Mouse (Mus musculus): ENCODE results near the gene Opn1sw. TPM values are rescaled to one million over a fixed set of nuclear protein-coding genes. Genes with fewer than 3 reads are reported as not detected.

The Opn1sw gene
- total RNA-seq (2021) = under 1 TPM; 0.09 to 0.14 TPM
- long read RNA-seq, experiment 1 = 0 reads
- long read RNA-seq, experiment 2 = 0 reads

DNA sequence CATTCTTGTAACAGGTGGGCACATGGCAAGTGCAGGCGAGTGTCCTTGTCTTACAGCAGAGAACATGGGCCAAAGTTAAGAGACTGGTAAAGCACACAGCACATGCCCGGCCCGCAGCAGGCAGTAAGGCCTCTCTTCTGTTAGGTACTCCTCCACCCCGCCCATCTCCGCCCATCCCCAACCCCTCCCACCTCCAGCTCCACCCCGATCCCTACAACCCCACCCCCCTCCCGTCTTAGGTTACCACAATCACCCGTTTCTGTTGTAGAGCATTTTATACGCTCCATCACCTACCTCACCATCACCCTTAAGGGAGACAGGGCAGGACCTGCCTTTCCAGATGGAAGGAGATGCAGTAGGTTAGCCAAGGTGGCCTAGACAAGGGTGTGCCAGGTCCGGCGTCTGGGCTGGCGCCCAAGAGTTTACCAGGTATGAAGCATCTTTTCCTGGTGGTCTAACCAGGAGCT is at the start of gene Opn1sw:
Gene Opn1sw (minus strand): TSS at position 417 of the 467 bp plus-strand sequence.
- intact Hi-C loops (cut with DNase I; ENCODE audit: low total_unique reads) = no loop called here
- peak; percentile 18 for DNase-seq

DNA sequence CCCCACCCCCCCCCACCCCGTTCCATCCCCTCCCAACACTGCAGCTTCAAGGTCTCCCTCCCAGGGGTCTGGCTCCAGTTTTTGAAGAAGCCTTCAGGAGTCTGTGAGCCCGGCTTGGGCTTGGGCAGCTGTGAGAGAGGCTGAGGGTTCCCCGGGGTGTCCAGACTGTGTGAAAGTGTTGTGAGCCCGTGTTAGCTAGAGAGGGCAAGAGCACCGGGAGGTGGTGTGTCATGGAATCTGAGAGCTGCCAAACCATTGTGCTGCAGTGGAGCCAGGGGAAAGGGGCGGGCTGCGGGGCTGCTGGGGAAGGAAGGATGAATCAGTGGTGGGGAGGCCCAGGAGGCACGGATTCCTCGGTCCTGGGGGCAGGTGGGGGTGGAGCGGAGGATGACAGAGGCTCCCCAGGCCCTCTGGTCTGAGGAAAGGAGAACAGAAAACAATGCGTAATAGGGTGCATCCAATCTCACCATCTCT is 48.2 kb upstream of the Opn1sw start:
- DNase-seq = peak; percentile 84
- intact Hi-C loops (cut with DNase I; ENCODE audit: low total_unique reads) = no loop called here

DNA sequence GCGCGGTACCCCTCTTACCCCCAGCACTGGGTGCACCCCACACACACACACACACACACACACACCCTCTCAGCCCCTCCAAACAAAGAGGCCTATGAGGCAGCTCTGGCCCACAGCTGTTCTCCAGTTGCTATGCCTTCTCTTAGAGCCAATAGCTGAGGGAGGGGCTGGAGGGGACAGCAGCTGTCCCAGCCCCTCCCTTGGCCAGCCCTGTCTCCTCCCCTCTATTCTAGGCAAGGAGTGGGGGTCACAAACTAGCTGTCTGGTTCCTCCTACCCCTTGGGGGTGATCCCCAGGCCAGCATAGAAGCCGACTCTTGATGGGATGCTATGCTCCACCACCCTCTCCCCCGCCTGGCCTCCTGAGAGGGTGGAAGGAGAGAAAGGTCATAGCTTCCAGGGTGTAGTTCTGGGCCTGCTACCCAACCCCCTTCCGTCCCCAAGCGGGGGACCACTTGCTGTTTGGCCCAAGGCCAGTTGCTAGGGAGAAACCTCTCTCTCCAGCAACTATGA is 47.7 kb upstream of the Opn1sw start:
- intact Hi-C loops (cut with DNase I; ENCODE audit: low total_unique reads) = no loop called here
- DNase-seq = peak; percentile 73

GRCm38 (mm10) chr6:29434911-29435691 is 46.8 kb upstream of the Opn1sw start:
- intact Hi-C loops (cut with DNase I; ENCODE audit: low total_unique reads) = no loop called here
- DNase-seq = peak; percentile 88

- peak; percentile 76 for DNase-seq
- intact Hi-C loops (cut with DNase I; ENCODE audit: low total_unique reads) = no loop called here
Measured at GRCm38 (mm10) chr6:29433804-29434795, 45.8 kb upstream of the Opn1sw start.

- peak; percentile 74 for DNase-seq
- intact Hi-C loops (cut with DNase I; ENCODE audit: low total_unique reads) = no loop called here
Measured at GRCm38 (mm10) chr6:29433038-29433803, 45.0 kb upstream of the Opn1sw start, which contains the start of gene Flnc. Flnc (plus strand) TSS chr6:29433256.

DNA sequence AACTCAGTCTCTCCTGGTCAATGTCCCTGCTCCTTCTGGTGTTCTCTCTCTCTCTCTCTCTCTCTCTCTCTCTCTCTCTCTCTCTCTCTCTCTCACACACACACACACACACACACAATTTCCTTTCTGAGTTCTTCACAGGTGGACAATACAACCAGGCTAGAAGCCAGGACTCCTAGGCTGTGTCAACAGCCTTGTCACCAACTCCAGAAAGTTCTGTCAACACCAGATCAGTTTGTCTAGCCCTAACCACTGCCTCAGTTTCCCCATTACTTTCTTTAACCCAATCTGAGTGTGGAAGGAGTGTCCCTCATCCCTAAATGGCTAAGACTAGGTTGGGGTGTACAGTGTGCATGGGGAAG is 44.4 kb upstream of the Opn1sw start:
- intact Hi-C loops (cut with DNase I; ENCODE audit: low total_unique reads) = no loop called here
- no peak for DNase-seq

GRCm38 (mm10) chr6:29432156-29432555 is 43.9 kb upstream of the Opn1sw start:
- intact Hi-C loops (cut with DNase I; ENCODE audit: low total_unique reads) = no loop called here
- DNase-seq = peak; percentile 36

- intact Hi-C loops (cut with DNase I; ENCODE audit: low total_unique reads) = no loop called here
- peak; percentile 59 for DNase-seq
Measured at GRCm38 (mm10) chr6:29431473-29431872, 43.2 kb upstream of the Opn1sw start.

DNA sequence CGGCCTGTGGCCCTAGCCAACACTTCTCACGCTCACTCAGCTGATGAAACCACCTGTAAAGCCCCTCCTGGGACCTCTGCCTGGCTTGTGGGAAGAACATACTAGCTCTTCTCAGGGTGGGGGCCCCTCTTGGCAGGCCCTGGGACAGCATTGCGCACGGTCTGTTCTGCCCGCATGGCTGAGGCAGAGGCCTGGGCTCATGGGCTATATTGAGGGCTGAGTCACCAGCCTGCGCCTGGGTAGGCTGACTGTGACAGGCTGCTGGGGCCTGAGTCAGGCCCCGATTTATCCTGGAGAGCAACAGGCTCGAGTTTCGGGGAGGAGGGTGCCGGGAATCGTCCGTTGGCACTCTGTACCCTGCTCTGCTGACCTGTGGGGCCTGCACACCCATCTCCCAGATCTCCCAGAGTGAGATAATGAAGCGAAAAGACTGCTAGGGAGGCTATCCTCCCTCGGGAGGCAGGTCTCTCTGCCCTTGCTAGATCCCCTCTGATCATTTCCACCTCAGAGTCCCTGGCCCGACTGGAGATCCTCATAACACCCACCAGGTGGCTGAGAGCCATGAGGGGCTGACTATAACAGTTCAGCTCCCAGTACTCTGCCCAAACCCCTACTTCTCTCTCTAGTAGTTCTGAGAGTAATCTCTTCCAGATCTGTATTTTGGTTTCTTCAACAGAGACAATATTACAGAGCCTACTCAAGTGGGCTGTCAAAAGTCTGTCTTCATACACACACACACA is 42.6 kb upstream of the Opn1sw start:
- intact Hi-C loops (cut with DNase I; ENCODE audit: low total_unique reads) = no loop called here

GRCm38 (mm10) chr6:29428171-29428570 is 39.9 kb upstream of the Opn1sw start:
- DNase-seq = no peak
- intact Hi-C loops (cut with DNase I; ENCODE audit: low total_unique reads) = no loop called here

More for the DNA sequence above, 42.6 kb upstream of the Opn1sw start:
- DNase-seq = peak; percentile 69

GRCm38 (mm10) chr6:29426331-29426730 is 38.1 kb upstream of the Opn1sw start:
- intact Hi-C loops (cut with DNase I; ENCODE audit: low total_unique reads) = no loop called here
- no peak for DNase-seq

- intact Hi-C loops (cut with DNase I; ENCODE audit: low total_unique reads) = no loop called here
- DNase-seq = no peak
Measured at GRCm38 (mm10) chr6:29425118-29425517, 36.9 kb upstream of the Opn1sw start.

- intact Hi-C loops (cut with DNase I; ENCODE audit: low total_unique reads) = no loop called here
- DNase-seq = no peak
Measured at GRCm38 (mm10) chr6:29420596-29420995, 32.3 kb upstream of the Opn1sw start.

GRCm38 (mm10) chr6:29415446-29415845 is 27.2 kb upstream of the Opn1sw start:
- intact Hi-C loops (cut with DNase I; ENCODE audit: low total_unique reads) = no loop called here
- no peak for DNase-seq

DNA sequence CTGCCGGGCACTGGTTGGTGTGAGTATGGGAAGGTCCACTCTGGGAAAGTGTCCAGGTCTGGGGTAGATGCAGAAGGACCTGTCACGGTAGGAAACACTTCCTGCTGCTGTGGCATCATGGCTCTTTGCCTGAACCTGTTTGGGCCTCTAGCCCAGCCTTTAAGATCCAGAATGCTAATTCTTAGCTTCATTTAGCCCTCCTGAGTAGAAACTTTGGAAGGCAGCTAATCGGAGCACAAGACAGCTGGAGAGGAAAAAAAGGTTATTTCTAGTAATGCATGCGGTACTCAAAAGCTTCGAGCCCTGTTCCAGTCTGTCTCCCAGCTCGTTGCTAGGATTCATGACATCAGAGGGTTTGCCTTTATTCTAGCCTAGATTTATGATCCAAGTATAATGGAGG is 18.1 kb upstream of the Opn1sw start:
- intact Hi-C loops (cut with DNase I; ENCODE audit: low total_unique reads) = no loop called here
- DNase-seq = no peak

- peak; percentile 55 for DNase-seq
- intact Hi-C loops (cut with DNase I; ENCODE audit: low total_unique reads) = no loop called here
Measured at GRCm38 (mm10) chr6:29402693-29403342, 14.6 kb upstream of the Opn1sw start.

DNA sequence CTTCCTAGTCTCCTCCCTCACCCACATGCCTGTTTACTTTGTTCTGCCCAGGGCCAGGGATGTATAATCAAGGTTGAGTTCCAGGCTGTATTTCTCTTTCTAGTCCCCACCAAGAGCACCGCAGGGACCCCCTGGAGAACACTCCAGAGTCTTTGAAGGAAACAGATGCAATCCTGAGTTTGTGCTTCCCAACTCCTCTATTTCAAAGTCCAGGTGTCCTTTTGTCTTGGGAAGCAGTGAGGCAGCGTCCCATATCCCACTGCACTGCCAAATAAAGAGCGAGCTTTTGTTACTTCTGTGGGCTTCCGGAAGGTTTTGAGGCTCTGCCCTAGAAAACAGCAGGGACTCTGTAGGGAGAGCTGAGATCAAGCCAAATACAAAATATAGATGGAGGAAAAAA is 11.6 kb upstream of the Opn1sw start:
- intact Hi-C loops (cut with DNase I; ENCODE audit: low total_unique reads) = loop anchor here (5.0 kb wide), 1 partner anchor 72 kb away; the partner anchor contains the start of gene Atp6v1fnb
- DNase-seq = no peak
